Mouse (Mus musculus) layer of hippocampus, adult 18-20 months (tissue): ENCODE measurements around the gene Smyd3. TPM values are rescaled to one million over a fixed set of nuclear protein-coding genes. Genes with fewer than 3 reads are reported as not detected.

ENCODE experiments used
- DNase-seq, 2 experiments: peaks; one replicate each; pipeline ENCODE4 v3.0.0; 2022; ENCODE audit warnings: low spot score in 2 of 2
- total RNA-seq, 2 experiments: library from RNA; stranded (reverse); gene quantifications; 2 replicates each; pipeline ENCODE4 v1.2.3; 2021

Smyd3 gene
- total RNA-seq, 2 experiments from 2014 or later, result 22.4 TPM

GRCm38 (mm10) chr1:179041231-179041904 lies 476.5 kb downstream of the Smyd3 start:
- no peak for DNase-seq

DNA sequence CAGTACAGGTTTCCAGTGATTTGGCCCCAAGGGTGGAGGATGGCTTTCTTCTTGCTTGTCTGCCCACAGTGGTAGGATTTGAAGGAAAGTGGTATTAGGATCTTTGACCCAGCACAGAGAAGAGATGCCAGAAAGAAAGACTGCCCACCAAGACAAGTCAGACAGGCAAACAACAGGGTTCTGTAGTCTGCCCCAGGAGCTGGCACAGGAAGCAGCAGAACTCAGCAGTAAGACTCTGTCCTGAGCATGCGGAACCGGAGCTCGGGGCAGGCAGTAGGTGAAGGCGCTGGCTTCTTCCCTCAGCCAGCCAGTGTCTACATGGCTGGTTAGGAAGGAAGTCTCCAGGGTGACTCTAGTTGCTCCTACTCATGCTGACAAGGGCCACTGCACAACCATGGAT lies 479.0 kb downstream of the Smyd3 start:
- DNase-seq, result no peak

- DNase-seq, result no peak
Measured at GRCm38 (mm10) chr1:179032947-179033346, 484.9 kb downstream of the Smyd3 start.

- DNase-seq, result no peak
Measured at GRCm38 (mm10) chr1:179031581-179031980, 486.3 kb downstream of the Smyd3 start.

DNA sequence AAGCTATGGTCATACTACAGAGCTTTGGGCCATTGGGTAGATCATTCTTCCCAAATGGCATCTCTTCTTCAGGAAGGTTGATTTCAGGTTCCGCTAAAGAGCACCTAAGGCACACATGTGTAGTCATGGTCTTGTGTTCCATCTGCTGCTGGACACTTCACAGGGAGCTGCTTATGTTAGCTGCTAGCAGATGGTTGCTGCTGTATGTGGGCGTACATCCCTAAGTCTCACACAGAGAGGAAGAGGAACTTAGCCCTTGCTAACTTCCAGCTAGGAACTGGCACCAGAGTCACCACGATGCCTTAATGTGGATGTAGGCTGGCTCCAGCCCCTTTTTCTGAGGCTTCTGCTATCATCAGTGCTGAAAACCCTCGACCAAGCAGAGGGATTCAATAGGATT lies 491.2 kb downstream of the Smyd3 start:
- DNase-seq, result peak in 1 of 2 experiments; percentile 26

DNA sequence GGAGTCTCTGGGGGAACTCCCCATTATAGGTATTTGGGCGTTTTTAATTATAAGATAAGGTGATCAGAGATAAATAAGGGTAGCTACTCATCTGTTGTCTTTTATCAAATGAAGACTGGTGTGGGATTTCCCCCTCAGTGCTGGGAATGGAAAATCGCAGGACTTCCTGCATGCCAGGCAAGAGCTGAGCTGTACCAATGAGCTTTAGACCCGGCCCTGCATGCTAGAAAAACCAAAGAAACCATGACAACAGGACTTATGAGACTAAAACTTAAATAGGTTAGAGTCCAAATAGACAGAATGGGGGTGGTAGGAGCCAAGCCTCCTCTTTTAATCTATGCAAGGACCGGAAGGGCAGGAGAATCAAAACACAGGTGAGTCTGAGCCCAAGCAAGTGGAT lies 492.7 kb downstream of the Smyd3 start:
- no peak for DNase-seq

DNA sequence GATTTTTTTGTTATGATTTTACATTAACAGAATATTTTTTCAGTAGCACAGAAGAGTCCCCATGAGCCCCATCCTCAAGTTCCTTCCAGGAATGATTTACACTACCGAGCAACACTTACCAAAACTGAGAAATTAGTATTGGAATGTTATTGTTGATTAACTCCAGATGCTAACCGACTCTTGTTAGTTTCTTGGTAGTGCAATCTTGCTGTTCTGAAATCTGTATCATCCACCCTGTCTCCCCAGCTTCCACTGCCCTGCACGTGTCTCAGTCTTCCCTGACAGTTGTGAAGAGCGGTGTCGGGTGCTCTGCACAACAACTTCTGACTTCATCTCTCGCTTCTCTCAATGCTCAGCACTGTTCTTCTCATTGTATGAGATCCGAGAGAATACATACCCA lies 494.4 kb downstream of the Smyd3 start:
- no peak for DNase-seq

DNA sequence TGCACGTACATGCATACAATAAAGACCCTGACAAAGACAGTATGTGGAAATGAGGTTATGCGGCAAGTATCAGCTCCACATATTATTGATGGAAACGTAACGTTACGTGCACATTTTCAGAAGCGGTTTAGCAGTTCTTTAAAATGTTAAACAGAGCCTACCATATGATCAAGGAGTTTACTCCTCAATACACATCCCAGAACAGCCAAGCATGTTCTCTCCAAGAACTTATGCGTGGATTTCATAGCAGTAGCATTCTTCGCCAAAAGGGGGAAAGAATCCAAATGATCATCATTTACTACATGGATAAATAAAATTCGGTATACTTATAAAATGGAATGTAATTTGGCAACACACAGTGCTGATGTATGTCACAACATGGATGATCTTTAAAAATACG lies 500.4 kb downstream of the Smyd3 start:
- DNase-seq, result no peak

GRCm38 (mm10) chr1:179013021-179013420 lies 504.8 kb downstream of the Smyd3 start:
- DNase-seq, result no peak

DNA sequence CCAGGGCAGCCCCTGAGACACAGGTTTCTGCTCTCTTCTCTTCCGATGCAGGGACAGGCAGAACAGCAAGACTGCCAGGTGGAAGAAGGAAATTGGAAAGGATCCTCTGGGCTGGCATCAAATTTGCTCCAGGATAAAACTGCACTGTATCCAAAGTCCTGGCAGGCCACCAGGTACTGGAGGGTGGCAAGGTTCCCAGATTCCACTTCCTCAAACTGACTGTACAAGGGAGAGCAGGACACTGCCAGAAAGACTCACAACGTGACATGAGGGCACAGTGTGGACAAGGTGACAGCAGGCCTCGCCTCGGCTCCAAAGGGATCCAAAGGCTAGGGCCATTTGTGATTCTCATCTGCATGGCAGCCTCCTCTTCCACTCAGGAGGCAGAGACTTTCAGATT lies 505.6 kb downstream of the Smyd3 start:
- DNase-seq, result peak in 1 of 2 experiments; percentile 42

DNA sequence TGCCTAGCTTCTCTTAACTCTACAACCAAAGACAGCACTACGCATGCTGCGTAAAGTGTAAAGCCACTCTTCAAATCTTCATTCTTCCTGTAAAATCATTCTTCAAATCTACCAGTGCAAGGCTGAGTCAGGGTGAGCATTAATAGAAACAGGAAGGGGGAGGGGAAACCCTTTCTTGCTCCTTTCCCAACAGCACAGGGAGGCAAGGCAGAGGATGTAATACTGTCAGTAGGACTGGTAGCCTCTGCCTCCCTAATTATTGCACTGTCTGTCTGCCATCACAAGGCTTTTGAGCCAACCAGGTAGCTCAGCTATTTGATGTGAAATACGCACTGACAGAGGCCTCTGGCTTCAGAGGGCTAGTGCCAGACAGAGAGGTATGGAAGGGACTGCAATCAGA lies 507.1 kb downstream of the Smyd3 start:
- DNase-seq, result no peak

DNA sequence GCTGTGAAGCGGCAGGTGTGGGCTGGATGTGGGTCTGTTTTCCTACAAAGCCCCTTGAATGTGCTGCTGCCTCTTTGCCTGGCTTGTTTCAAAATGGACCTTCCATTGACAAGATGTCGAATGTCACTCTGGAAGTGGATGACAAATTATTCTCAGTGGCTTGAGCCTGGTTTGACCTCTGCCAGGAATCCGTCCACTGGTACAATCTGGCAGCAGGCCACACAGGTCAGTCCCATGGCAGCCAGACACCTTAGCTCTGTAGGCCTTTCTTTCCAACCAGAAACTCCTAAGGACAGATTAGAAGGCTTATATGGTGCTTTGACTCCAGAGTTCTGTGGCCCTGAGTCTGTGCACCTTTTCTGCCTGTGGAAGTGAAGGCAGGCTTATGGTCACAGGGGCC lies 507.9 kb downstream of the Smyd3 start:
- DNase-seq, result no peak

- DNase-seq, result peak; percentile 36 to 62
Measured at GRCm38 (mm10) chr1:179004133-179004866, 513.5 kb downstream of the Smyd3 start.

GRCm38 (mm10) chr1:179003406-179004132 lies 514.3 kb downstream of the Smyd3 start:
- peak in 1 of 2 experiments; percentile 24 for DNase-seq

DNA sequence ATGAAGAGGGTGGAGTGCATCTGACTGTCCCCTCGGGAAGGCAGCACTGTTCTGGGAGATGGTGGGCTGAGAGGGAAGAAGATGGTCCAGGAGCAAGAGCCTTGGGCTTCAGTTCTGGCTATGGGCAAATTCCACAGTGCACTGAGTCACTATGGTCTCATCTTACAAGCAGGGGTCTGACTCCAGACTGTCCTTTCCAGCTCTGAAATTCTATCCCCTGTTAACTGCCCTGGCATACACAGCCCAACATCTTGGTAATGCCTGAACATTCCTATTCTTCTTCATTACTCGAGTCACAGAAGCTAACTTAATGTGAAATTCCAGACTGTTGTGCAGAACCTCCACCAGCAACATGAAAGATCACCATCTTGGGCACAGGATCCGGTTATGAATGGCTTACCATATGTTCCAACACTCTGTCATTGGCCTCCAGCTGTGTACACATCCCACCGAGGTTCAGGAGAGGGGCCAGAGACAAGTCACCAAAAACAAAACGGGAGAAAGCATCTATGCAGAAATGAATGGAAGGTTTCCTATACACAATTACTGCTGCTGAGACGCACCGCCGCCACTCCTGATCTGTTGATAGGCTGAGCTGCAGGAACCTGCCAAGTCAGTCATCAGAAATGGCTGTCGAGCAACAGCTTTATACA lies 517.8 kb downstream of the Smyd3 start:
- DNase-seq, result no peak

- no peak for DNase-seq
Measured at GRCm38 (mm10) chr1:178997870-178998269, 520.0 kb downstream of the Smyd3 start.

- DNase-seq, result no peak
Measured at GRCm38 (mm10) chr1:178994263-178994662, 523.6 kb downstream of the Smyd3 start.

DNA sequence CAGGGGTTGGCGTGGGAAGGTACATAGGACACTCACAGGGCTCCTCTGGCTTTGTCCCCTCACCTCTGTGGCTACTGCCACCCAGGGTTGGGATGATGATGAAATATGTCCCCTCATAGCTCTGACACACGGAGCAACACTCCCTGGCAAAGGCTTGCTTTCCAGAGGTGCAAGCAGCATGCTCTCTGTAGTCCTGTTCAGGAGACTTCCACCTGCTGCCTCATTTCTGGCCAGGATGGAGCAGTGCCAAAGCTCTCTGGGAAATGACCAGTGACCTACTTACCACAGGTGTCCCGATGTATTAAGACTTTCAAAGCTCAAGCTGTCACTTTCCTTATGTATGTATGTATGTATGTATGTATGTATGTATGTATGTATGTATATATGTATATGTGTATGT lies 525.3 kb downstream of the Smyd3 start:
- DNase-seq, result no peak

DNA sequence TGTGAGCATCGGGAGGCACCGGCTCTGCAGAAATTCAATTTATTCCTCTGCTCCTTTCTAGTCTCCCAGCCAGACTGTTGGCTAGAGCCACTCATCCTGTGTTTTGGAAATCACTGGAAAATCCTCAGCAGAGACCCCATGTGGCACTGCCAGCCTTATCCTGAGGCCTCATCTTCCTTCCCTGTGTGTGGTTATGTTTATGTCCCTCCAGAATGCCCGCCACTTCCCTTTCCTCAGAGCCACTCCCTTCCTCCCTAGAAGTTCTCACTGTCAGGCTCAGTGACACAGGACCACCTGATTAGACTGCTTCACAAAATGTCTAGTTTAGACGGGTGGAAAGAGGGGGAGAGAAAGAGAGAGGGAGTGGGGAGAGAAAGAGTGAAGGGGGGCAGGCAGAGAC lies 526.4 kb downstream of the Smyd3 start:
- DNase-seq, result no peak

DNA sequence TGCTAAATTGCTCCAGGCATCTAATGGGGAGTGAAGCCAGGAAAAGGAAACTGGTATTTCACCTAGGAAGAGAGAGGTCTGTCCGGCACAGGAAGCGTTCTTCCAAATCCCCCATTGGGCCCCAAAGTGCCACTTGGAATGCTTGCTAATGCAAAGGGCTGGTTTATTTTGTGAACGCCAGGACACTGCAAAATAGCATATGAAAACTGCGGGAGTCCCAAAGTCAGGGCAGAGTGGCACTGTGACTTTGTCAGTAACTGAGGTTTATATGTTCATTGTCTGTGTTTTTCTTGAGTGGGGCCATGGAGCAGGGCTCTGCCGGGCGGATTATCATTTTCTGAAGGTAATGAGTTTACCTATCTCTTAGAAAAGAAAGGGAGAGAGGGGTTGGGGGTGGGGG lies 526.8 kb downstream of the Smyd3 start:
- no peak for DNase-seq

DNA sequence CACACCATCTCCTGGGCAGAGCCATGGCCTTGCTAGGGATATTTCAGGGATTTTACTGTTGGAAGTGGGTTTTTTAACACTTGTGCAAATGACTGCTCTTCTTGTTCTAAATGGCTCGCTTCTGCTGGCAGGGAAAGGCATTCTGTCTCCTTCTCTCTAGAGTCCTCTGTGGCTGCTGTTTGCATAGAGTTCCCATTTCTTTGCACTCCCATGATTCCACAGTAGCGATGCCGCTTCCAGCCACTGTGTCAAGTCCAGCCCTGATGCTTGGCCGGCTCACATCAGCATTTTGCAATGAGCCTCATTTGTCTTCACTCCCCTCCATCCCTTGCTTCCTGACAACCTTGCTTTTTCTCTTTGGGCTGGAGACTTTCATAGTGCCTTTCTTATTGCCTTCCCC lies 528.4 kb downstream of the Smyd3 start:
- no peak for DNase-seq

GRCm38 (mm10) chr1:178988176-178988575 lies 529.7 kb downstream of the Smyd3 start:
- DNase-seq, result no peak
